Mouse (Mus musculus) liver (tissue): ENCODE data around the gene Zfp366.
"Not testable (repeated sequence)": the region's sequence is repeated elsewhere in the genome, so short reads cannot be mapped to it uniquely, and the experiment has no call there.

Experiments
- DNase-seq: peaks from one replicate; pipeline ENCODE4 v3.0.0-alpha.2; 2020; ENCODE audit warnings: mixed read lengths

The Zfp366 gene

DNA sequence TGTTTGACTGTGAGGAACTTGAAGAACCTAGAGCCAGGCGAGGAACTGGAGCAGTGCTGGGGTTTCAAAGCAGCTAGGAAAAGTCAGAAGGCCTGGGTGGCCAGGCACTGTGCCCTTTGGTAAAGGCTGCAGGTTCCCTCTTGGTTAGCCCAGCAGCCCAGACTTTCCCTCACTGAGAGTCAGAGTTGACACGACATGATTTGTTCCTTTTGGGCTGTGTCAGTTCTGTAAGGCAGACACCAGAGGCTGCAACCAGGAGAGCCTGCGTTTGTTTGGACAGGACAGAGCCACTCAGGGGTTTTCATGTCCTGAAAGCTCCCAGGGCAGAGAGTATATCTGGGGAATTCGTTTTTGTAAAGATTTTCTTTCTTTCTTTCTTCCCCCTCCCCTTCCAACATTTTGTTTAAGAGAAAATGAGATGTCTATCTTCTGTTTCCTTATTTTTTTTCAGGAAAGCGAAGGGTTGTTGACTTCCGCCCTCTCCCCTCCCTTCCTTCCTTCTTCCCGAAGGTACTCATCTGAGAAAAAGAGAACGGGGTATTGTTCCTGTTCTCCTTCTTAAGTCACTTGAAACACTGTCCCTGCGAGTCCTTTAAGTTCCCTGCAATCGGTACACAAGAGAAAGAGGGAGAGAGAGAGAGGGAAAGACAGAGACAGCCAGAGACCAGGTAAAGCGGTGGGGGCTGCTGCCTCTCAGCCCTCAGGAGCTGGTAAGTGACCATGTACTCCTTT lies at the start of gene Zfp366:
Zfp366 (plus strand) TSS at position 669 of the 732 bp plus-strand sequence.
- no peak for DNase-seq

- DNase-seq = no peak
These were observed 46.0 kb upstream of the Zfp366 start for GRCm38 (mm10) chr13:99138351-99139255.

- no peak for DNase-seq
These were observed 38.2 kb upstream of the Zfp366 start for GRCm38 (mm10) chr13:99146355-99146871.

DNA sequence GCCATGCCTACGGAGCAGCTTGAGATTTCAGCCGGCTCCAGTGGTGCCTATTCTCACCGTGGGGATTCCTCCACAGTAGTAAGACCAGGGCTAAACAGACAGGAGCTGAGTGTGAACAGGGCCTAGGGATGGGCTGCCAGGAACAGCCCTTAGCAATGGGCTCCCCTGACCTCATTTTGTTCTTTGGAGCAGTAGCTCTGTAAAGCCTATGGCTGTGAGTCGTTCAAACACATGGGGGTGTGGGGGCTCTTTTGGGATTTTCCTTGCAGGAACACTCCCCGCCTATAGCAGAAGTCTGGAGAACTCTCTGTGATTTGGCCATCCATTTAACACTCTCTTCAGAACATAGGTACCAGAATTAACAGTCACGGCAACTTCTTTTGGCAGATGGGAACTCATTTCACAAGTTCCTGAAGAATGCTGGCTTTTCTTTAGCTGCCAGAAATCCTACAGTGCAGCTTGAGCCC lies 36.9 kb upstream of the Zfp366 start:
- no peak for DNase-seq

GRCm38 (mm10) chr13:99149551-99150305 lies 34.9 kb upstream of the Zfp366 start:
- no peak for DNase-seq

GRCm38 (mm10) chr13:99150626-99151025 lies 34.0 kb upstream of the Zfp366 start:
- no peak for DNase-seq

- DNase-seq = no peak
These were observed 33.5 kb upstream of the Zfp366 start for GRCm38 (mm10) chr13:99151121-99151520.

DNA sequence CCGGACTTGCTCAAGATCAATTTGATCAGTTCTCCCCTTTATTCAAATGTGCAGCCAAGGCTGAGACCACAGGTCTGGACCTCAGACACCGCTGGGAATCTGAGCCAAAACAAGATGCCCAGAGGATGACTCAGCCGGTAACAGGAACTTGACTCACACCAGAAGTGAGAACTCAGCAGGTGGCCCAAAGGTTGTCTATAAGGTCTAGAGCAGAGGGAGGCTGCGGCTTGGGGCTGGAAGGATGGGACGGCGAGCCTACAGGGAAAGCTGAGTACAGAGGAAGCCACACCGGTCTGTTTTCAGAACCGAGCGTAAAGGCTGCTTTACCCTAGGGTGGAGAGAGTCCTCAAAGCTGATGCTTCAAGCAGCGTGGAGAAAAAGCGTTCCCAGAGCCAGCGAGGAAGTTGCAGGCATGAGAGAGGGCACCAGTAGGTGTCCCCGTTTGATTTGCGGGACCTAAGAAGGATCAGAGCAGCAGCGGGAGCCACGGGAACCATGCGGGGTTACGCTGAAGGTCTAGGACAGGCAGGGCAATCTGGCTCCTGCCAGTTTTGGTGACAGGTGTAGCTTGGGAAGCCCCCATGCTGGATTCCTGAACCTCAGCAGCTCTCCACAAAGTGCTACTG lies 32.2 kb upstream of the Zfp366 start:
- no peak for DNase-seq

- DNase-seq = no peak
These were observed 26.9 kb upstream of the Zfp366 start for GRCm38 (mm10) chr13:99157709-99158108.

- DNase-seq = no peak
These were observed 25.9 kb upstream of the Zfp366 start for GRCm38 (mm10) chr13:99158773-99159172.

GRCm38 (mm10) chr13:99163071-99163470 lies 21.6 kb upstream of the Zfp366 start:
- no peak for DNase-seq

DNA sequence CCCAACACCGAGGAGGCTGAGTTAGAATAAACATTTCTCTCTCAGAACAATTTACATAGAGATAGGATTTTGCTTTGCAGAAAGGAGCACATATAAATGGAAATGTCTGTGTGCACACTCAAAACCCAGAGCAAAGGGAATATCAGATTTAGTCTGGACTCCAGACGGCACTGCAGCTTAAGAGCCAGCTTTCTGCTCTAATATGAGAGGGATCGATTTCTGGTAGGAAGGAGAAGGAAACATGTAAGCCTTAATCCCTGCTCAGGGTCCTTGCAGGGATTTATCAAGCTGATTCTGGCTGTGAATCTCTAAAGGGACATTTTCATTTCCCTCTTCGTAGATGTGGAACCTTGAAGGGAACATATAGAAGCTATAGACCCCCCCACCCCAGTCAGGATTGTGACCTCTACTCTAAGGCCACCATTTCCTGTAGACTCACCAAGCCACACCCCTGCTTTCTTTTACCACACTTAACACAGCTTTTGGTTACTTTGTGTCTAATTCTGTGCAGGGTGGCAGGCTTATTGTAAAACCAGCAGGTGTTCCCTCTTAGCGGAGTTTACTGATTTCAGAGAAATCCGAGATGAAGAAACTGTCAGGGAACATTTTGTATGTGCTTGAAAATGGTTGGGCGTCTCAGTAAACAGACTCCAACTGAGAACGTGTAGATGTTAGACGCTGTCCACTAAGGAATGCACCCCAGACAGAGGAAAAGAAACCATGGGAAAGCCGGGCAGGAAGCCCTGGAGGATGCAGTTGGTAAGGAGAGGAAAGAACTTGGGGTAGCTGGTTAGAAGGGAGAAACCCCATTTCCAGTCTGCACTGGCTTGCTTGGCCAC lies 20.9 kb upstream of the Zfp366 start:
- no peak for DNase-seq

- DNase-seq = no peak
These were observed 20.3 kb upstream of the Zfp366 start for GRCm38 (mm10) chr13:99164360-99164759.

DNA sequence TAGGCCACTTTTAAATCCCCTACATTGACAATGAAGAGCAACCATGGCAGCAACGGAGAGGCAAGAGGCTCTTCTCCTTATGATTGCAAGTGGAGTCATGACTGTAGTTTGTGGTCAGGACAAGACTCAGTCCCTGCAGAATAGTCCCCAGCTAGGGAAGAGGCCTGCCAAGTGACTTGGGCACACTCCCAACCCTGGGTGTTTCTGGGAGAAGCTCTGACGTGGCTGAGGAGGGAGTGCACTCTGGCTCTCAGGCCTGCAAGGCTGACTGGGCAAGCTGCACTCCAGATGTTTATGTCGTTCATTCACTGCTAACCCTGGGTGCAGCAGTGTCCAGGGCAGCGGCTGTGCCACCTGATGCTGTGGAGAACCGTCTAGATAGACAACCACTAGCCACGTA lies 15.2 kb upstream of the Zfp366 start:
- DNase-seq = no peak

DNA sequence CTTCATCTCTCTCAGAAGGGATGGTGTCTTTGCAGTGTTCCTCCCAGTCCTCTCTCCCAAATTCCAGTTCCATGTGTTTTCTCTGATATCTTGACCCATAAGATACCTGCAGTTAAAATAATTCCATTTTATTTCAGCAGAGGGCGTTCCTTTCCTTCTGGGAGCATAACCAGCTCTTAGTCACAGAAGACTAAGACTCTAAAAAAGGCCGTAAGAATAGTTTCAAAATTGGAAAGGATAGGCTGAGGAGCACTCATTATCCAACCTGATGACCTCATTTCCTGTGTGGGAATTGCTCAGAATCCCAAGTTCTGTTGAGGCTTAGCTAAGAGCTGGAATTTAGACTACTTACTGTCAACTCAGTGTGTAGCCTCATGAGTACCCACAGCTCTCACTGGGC lies 14.3 kb upstream of the Zfp366 start:
- no peak for DNase-seq

DNA sequence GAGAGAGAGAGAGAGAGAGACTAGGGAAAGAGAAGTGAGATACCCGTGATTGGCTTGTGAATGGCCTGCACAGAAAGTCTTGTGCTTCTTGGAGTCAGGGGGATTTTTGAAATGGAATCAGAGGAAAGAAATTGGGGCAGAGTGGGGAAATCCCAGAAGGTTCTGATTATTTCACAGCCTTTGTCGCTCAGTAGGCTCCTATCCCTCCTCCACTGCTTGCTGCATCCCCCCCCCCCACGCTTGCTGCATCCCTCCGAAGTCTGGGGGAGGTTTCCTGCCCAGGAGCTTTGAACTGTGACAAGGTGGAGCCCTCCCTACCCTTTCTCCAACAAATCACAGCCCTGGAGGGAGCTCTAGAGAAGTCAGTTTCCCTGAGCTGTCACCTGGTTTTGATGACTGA lies 10.8 kb upstream of the Zfp366 start:
- no peak for DNase-seq

GRCm38 (mm10) chr13:99182828-99183227 lies 1.8 kb upstream of the Zfp366 start:
- DNase-seq = not testable (repeated sequence)

DNA sequence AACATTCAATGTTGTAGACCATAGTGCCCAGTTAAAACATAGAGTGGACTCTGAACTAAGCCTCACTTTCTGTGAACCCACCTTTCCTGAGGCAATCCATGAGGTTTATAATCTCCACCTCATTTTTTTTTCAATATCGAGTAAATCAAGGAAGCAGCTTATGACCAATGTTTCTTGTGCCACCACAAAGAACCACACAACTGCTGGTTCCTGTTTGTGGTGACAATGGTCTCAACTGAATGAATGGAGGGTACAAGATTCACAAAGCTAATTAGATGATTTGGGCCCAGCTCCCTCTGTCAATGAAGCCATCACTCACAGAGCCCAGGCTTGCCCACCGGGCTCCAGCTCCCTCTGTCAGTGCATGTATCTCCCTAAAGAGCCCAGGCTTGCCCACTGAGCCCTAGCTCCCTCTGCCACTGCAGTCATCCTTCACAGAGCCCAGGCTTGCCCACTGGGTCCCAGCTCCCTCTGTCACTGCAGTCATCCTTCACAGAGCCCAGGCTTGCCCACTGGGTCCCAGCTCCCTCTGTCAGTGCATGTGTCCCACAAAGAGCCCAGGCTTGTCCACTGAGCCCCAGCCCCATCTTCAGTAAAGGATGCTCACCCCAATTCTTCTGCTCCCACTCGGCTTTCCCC lies 1.2 kb upstream of the Zfp366 start:
- DNase-seq = no peak

GRCm38 (mm10) chr13:99185573-99185972 lies 950 bp downstream of the Zfp366 start:
- DNase-seq = no peak

GRCm38 (mm10) chr13:99186138-99186853 lies 1.7 kb downstream of the Zfp366 start:
- DNase-seq = no peak
